ENCODE assay signal across 27 mouse cellular contexts in the genomic region with DNA sequence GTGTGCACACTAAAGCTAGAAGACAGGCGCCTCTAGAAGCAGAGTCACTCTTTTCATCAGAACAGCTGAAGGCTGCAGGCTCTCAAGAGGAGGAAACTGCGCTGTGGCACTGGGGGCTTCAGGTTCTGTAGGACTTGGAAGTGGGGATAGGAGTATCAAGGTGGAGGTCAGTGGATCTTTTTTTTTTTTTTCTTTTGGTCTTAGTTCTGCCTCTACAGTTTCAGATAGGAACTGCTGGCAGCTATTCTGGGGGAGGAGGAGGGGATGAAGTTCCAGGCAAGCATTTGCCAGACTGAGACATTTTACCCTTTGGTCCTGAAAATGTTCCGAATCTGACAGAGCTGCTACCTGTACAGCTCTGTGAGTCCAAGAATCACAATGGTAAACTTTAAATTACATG.
DNase-seq lines count a peak whose midpoint lies in the region; ATAC-seq and TF ChIP-seq lines count a peak whose summit lies in the region.
"Had no signal": no experiment of that assay in that cellular context is flagged by ENCODE, and none has a peak within 500 bp of the region (broad histone marks: within the 10 kb centered on the region; RNA-seq: fewer than 3 reads in every experiment).

No protein-coding gene starts in this region.

- H3K4me3 ChIP-seq in heart, embryonic 16.5 days (ENCODE audit: low read length): no peak overlapping the region
- H3K4me3 ChIP-seq in liver, adult 2 months (ENCODE audit: insufficient read depth, low read depth, low read length): no peak overlapping the region
- H3K4me3 ChIP-seq in liver, embryonic 12.5 days: no peak overlapping the region
- no peak overlapping the region for H3K4me3 ChIP-seq in thymus, adult 2 months (ENCODE audit: control insufficient read depth, insufficient read depth, low read length)
- no peak overlapping the region for H3K4me3 ChIP-seq in ES-E14 (ENCODE audit: insufficient read depth in 1 of 2, low read depth in 1 of 2, low read length in 2 of 2, poor library complexity in 1 of 2, severe bottlenecking in 1 of 2)
- H3K4me3 ChIP-seq: embryonic facial prominence, embryonic 12.5 days; embryonic facial prominence, embryonic 15.5 days; heart, adult 2 months; hindbrain, embryonic 10.5 days; hindbrain, embryonic 13.5 days had no signal

- DNase-seq in heart, adult 8-10 months (ENCODE audit: low spot score): no peak
- peak; percentile 7 for DNase-seq in liver, adult 2 months (ENCODE audit: extremely low read depth, low read depth, low spot score)
- DNase-seq in thymus, adult 2 months: no peak
- no peak for DNase-seq in thymus, postnatal 10 days (ENCODE audit: low spot score in 2 of 2)
- DNase-seq in ES-E14 (ENCODE audit: low read depth, low spot score): no peak
- DNase-seq in right cerebral cortex, postnatal 25 days: no peak
- DNase-seq: adrenal gland, adult 8-10 months; adrenal gland, postnatal 25 days; cerebellum, adult 18-20 months; cerebellum, adult 9-11 months; cerebellum, postnatal 25 days; forebrain, postnatal 0 days; gastrocnemius, postnatal 10 days; gastrocnemius, postnatal 36 days; heart, adult 2 months; heart, postnatal 10 days; heart, postnatal 36 days had no signal

- H3K36me3 ChIP-seq in heart, embryonic 16.5 days (ENCODE audit: control insufficient read depth, insufficient read depth): no peaks in the 10 kb centered on the region
- no peaks in the 10 kb centered on the region for H3K36me3 ChIP-seq in liver, adult 2 months (ENCODE audit: control insufficient read depth, insufficient read depth, low read length)
- H3K36me3 ChIP-seq in liver, embryonic 12.5 days: no peaks in the 10 kb centered on the region
- no peaks in the 10 kb centered on the region for H3K36me3 ChIP-seq in thymus, adult 2 months (ENCODE audit: control insufficient read depth, insufficient read depth, low read length)
- H3K36me3 ChIP-seq in ES-E14 (ENCODE audit: control insufficient read depth, insufficient read depth, low read length, poor library complexity, severe bottlenecking): no peaks in the 10 kb centered on the region
- H3K36me3 ChIP-seq: embryonic facial prominence, embryonic 12.5 days; embryonic facial prominence, embryonic 15.5 days; hindbrain, embryonic 10.5 days; hindbrain, embryonic 13.5 days had no signal

- H3K27me3 ChIP-seq in heart, embryonic 16.5 days (ENCODE audit: control insufficient read depth, insufficient read depth, low read length): no peaks in the 10 kb centered on the region
- no peaks in the 10 kb centered on the region for H3K27me3 ChIP-seq in liver, adult 2 months (ENCODE audit: control insufficient read depth, insufficient read depth, low read length)
- no peaks in the 10 kb centered on the region for H3K27me3 ChIP-seq in liver, embryonic 12.5 days (replicated peaks)
- no peaks in the 10 kb centered on the region for H3K27me3 ChIP-seq in thymus, adult 2 months (ENCODE audit: control insufficient read depth, insufficient read depth, low read length)
- H3K27me3 ChIP-seq: embryonic facial prominence, embryonic 12.5 days; embryonic facial prominence, embryonic 15.5 days; hindbrain, embryonic 13.5 days had no signal

- no peak for TF ChIP-seq CTCF in liver, adult 2 months (IDR thresholded peaks at IDR 0.05; ENCODE audit: low read depth, low read length)
- no peak for TF ChIP-seq CTCF in thymus, adult 2 months (IDR thresholded peaks at IDR 0.05; ENCODE audit: borderline replicate concordance, control insufficient read depth, extremely low read depth, insufficient read depth, low read length, poor library complexity)

- in situ Hi-C loops in ES-E14 (cut with MboI; ENCODE audit: low sequenced_read_pairs in 2 of 2, unreplicated experiment in 2 of 2): no loop called here

- no peak for TF ChIP-seq POLR2A in liver, adult 2 months (IDR thresholded peaks at IDR 0.05; ENCODE audit: extremely low read depth, insufficient read depth, low read length)
- TF ChIP-seq POLR2A in thymus, adult 2 months (IDR thresholded peaks at IDR 0.05; ENCODE audit: control insufficient read depth, extremely low read depth, insufficient read depth, low read length, poor library complexity): no peak

- no peak overlapping the region for H3K4me2 ChIP-seq in heart, embryonic 16.5 days (ENCODE audit: low read depth, low read length)
- no peak overlapping the region for H3K4me2 ChIP-seq in liver, embryonic 12.5 days
- H3K4me2 ChIP-seq: embryonic facial prominence, embryonic 12.5 days; embryonic facial prominence, embryonic 15.5 days; heart, embryonic 11.5 days; hindbrain, embryonic 13.5 days had no signal

- H3K79me2 ChIP-seq in liver, adult 2 months (ENCODE audit: control insufficient read depth, insufficient read depth, low read length): no peaks in the 10 kb centered on the region

- H3K9ac ChIP-seq in heart, embryonic 16.5 days (ENCODE audit: low read length): no peak overlapping the region
- H3K9ac ChIP-seq in liver, adult 2 months (ENCODE audit: low read depth, low read length): no peak overlapping the region
- no peak overlapping the region for H3K9ac ChIP-seq in liver, embryonic 12.5 days
- H3K9ac ChIP-seq in ES-E14 (ENCODE audit: insufficient read depth, low read depth, low read length, poor library complexity, severe bottlenecking): no peak overlapping the region
- H3K9ac ChIP-seq: embryonic facial prominence, embryonic 12.5 days; embryonic facial prominence, embryonic 15.5 days; forebrain, postnatal 0 days; hindbrain, embryonic 13.5 days had no signal

- no peaks in the 10 kb centered on the region for H3K4me1 ChIP-seq in heart, embryonic 16.5 days (ENCODE audit: control insufficient read depth, insufficient read depth, low read length)
- no peaks in the 10 kb centered on the region for H3K4me1 ChIP-seq in liver, adult 2 months (ENCODE audit: control insufficient read depth, insufficient read depth, low read length)
- H3K4me1 ChIP-seq in liver, embryonic 12.5 days: peaks cover 9% of the 10 kb centered on the region
- peaks cover 15% of the 10 kb centered on the region for H3K4me1 ChIP-seq in thymus, adult 2 months (replicated peaks; ENCODE audit: control insufficient read depth, insufficient read depth, low read length)
- H3K4me1 ChIP-seq in ES-E14 (ENCODE audit: control insufficient read depth in 2 of 2, insufficient read depth in 2 of 2, low read length in 2 of 2, poor library complexity in 1 of 2): no peaks in the 10 kb centered on the region
- H3K4me1 ChIP-seq: embryonic facial prominence, embryonic 12.5 days; embryonic facial prominence, embryonic 15.5 days; hindbrain, embryonic 10.5 days; hindbrain, embryonic 13.5 days had no signal

- 86% methylated on average over 3 of the region's 3 CpGs for WGBS in heart, embryonic 16.5 days
- 86% methylated on average over 3 of the region's 3 CpGs for WGBS in liver, adult 2 months
- 85% methylated on average over 3 of the region's 3 CpGs for WGBS in liver, embryonic 12.5 days (ENCODE audit: insufficient replicate concordance)
- WGBS in thymus, adult 2 months: 69% methylated on average over 3 of the region's 3 CpGs

- no peaks in the 10 kb centered on the region for H3K9me3 ChIP-seq in heart, embryonic 16.5 days (replicated peaks; ENCODE audit: control insufficient read depth, low read length)
- H3K9me3 ChIP-seq in liver, embryonic 12.5 days (replicated peaks): no peaks in the 10 kb centered on the region
- no peaks in the 10 kb centered on the region for H3K9me3 ChIP-seq in ES-E14 (ENCODE audit: control insufficient read depth, insufficient read depth, low read depth, low read length)
- H3K9me3 ChIP-seq: embryonic facial prominence, embryonic 12.5 days; embryonic facial prominence, embryonic 15.5 days; hindbrain, embryonic 10.5 days; hindbrain, embryonic 13.5 days had no signal

- peak overlapping the region; percentile 3; the same call in 1 of the 2 replicates for H3K27ac ChIP-seq in heart, embryonic 16.5 days (ENCODE audit: low read length)
- no peak overlapping the region for H3K27ac ChIP-seq in liver, adult 2 months (replicated peaks; ENCODE audit: insufficient read depth, low read depth, low read length)
- H3K27ac ChIP-seq in liver, embryonic 12.5 days: no peak overlapping the region
- H3K27ac ChIP-seq in thymus, adult 2 months (ENCODE audit: control insufficient read depth, insufficient read depth, low read length): peak overlapping the region; percentile 25; the same call in 1 of the 2 replicates
- no peak overlapping the region for H3K27ac ChIP-seq in ES-E14 (ENCODE audit: insufficient read depth, low read depth, low read length, poor library complexity, severe bottlenecking)
- H3K27ac ChIP-seq: embryonic facial prominence, embryonic 12.5 days; embryonic facial prominence, embryonic 15.5 days; heart, adult 2 months; hindbrain, embryonic 10.5 days; hindbrain, embryonic 13.5 days had no signal

- no peak; the same call in 1 of the 2 replicates for ATAC-seq in heart, embryonic 16.5 days (replicated peaks; ENCODE audit: extremely low read depth, insufficient read depth, low FRiP score)
- ATAC-seq in liver, embryonic 12.5 days: no peak
- ATAC-seq: activated CD4-positive, CD25-positive, alpha-beta regulatory T cell, adult 4 months; forebrain, embryonic 14.5 days; forebrain, postnatal 0 days; hindbrain, embryonic 16.5 days had no signal

TF ChIP-seq in ES-E14, 5 proteins besides CTCF, POLR2A, EP300 and RAD21:
- TF ChIP-seq CHD2 (IDR thresholded peaks at IDR 0.05; ENCODE audit: low read depth, low read length) (no peak), MAFK (IDR thresholded peaks at IDR 0.05; ENCODE audit: insufficient read depth, low read depth, low read length) (no peak), HCFC1 (IDR thresholded peaks at IDR 0.05; ENCODE audit: borderline replicate concordance, insufficient read depth, low read length) (no peak), ZC3H11A (IDR thresholded peaks at IDR 0.05; ENCODE audit: borderline replicate concordance, low read depth, low read length) (no peak), ZNF384 (IDR thresholded peaks at IDR 0.05; ENCODE audit: low read depth, low read length) (peak; percentile 79)

Comparison
In these comparisons a context has a peak if more than half of its experiments do, and no peak if none do; other contexts are left out.
1. H3K27ac ChIP-seq: peak in heart, embryonic 16.5 days (single experiment) and thymus, adult 2 months (single experiment); none in liver, adult 2 months (single experiment), liver, embryonic 12.5 days (single experiment) and ES-E14 (single experiment).